ENCODE assay signal across 9 mouse cellular contexts in the genomic region with DNA sequence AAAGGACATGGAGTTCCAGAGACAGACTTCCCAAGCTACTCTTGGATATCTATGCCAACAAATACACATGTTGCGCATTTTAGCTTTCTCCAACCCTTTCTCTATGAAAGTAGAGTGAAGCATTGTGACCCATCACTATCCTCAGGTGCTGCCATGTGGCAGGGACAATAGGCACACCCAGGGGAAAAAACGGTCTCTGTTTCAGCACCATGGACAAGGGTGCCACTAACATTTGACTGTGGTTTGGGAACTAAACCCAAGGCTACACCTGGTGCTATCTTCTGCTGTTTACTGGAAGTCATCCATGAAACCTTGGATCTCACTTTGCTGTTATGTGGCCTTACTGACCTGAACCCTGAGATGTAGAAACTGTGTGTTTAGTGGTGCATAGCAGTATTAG.
DNase-seq lines count a peak whose midpoint lies in the region; ATAC-seq lines count a peak whose summit lies in the region.
"Had no signal": no experiment of that assay in that cellular context is flagged by ENCODE, and none has a peak within 500 bp of the region (broad histone marks: within the 10 kb centered on the region; RNA-seq: fewer than 3 reads in every experiment).

No protein-coding gene starts in this region.

- intact Hi-C loops in gastrocnemius, postnatal 36 days (cut with DNase I) = no loop called here

- ATAC-seq in erythroid progenitor cell, adult 5-6 weeks (replicated peaks; ENCODE audit: low FRiP score, poor library complexity, severe bottlenecking) = no peak

- DNase-seq in adrenal gland, postnatal 36 days = peak; percentile 1 to 10
- DNase-seq in adrenal gland, adult 8-10 months = no peak
- peak; percentile 9 for DNase-seq in ovary, postnatal 14 days (ENCODE audit: low spot score)
- no peak for DNase-seq in ovary, adult 18-20 months (ENCODE audit: low spot score)
- DNase-seq in forelimb bud, embryonic 11.5 days (ENCODE audit: low read depth, low spot score) = peak; percentile 61
- peak; percentile 18 to 21 for DNase-seq in thymus, postnatal 36 days
- no peak for DNase-seq in gastrocnemius, postnatal 36 days
- DNase-seq: liver, embryonic 13.5 days had no signal

Comparison
In these comparisons a context has a peak if more than half of its experiments do, and no peak if none do; other contexts are left out.
1. DNase-seq: peak in adrenal gland, postnatal 36 days (2 of 2), ovary, postnatal 14 days (single experiment), forelimb bud, embryonic 11.5 days (single experiment) and thymus, postnatal 36 days (2 of 2); none in adrenal gland, adult 8-10 months (single experiment), ovary, adult 18-20 months (single experiment) and gastrocnemius, postnatal 36 days (0 of 2).